Comparison of ENCODE assay signal across 9 mouse cellular contexts in the genomic region with DNA sequence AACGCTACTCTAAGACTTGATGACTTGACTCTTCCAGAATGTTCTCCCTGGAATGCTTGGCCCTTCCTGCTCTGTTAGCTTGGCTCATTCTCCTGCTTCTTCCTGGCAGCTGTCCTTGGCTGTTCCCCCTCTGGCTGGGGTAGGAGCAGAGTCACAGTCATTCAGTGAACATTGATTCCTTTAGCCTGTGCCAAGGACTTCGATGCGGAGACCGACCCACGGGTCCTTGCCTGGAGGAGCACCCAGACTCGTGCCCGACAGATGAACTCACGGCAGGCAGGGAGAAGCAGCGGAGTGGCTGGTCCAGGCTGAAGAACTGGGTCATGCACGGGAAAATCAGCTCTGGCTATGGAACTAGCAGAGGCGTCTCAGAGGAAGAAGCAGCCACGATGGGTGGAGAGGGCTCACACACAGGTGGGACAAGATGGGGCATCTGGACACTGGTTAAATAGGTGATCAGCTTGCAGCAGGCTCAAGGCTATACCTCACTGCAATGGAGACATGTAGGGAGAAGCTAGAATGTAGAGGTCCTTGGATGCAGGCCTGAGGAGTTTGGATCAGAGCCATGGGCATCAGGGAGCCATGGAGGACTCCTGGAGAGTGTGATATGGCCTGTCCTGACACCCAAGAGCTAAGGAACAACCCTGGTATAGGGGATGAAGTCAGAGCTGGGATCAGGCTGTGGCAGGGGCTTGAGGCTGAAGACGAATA. TPM values are rescaled to one million over a fixed set of nuclear protein-coding genes. Genes with fewer than 3 reads are reported as not detected.
DNase-seq lines count a peak whose midpoint lies in the region; TF ChIP-seq lines count a peak whose summit lies in the region.
"Had no signal": no experiment of that assay in that cellular context is flagged by ENCODE, and none has a peak within 500 bp of the region (broad histone marks: within the 10 kb centered on the region; RNA-seq: fewer than 3 reads in every experiment).

No protein-coding gene starts in this region.

- no peak for TF ChIP-seq POLR2A in lung, adult 2 months (IDR thresholded peaks at IDR 0.05; ENCODE audit: borderline replicate concordance, extremely low read depth, low read depth, low read length)
- TF ChIP-seq POLR2A in kidney, adult 2 months (IDR thresholded peaks at IDR 0.05; ENCODE audit: low read depth, low read length): no peak

- no peaks in the 10 kb centered on the region for H3K36me3 ChIP-seq in kidney, adult 2 months (ENCODE audit: control insufficient read depth, insufficient read depth, low read length)

- TF ChIP-seq CTCF in lung, adult 2 months (IDR thresholded peaks at IDR 0.05; ENCODE audit: insufficient read depth, low read length): no peak
- no peak for TF ChIP-seq CTCF in kidney, adult 2 months (conservative IDR thresholded peaks at IDR 0.05; ENCODE audit: insufficient read depth, insufficient read length, low read depth, low read length)

- no peaks in the 10 kb centered on the region for H3K4me1 ChIP-seq in lung, adult 2 months (ENCODE audit: control insufficient read depth, insufficient read depth, low read length)
- 0 out of 2 replicates have a peak, but pooled peaks cover 5% of the 10 kb centered on the region for H3K4me1 ChIP-seq in kidney, adult 2 months (ENCODE audit: control insufficient read depth, insufficient read depth, low read length)

- H3K27me3 ChIP-seq in kidney, adult 2 months (replicated peaks; ENCODE audit: control insufficient read depth, insufficient read depth, low read length): no peaks in the 10 kb centered on the region
- H3K27me3 ChIP-seq: Patski had no signal

- H3K27ac ChIP-seq in kidney, adult 2 months (ENCODE audit: insufficient read depth, low read depth, low read length): 0 out of 2 replicates have a peak overlapping the region, but pooled peaks have one; percentile 20

- no peak overlapping the region for H3K4me3 ChIP-seq in lung, adult 2 months (replicated peaks; ENCODE audit: extremely low read depth, low read depth, low read length)
- H3K4me3 ChIP-seq in kidney, adult 2 months (ENCODE audit: insufficient read depth, low read depth, low read length): no peak overlapping the region

- DNase-seq in lung, adult 18-20 months: peak; percentile 46 to 47
- no peak for DNase-seq in lung, adult 2 months
- DNase-seq in cerebellum, adult 11 months: peak; percentile 42
- DNase-seq in gastrocnemius, postnatal 10 days: peak; percentile 71
- DNase-seq in kidney, adult 2 months: peak; percentile 79
- peak; percentile 87 for DNase-seq in lung, postnatal 10 days
- DNase-seq in ovary, adult 18-20 months (ENCODE audit: low spot score): no peak
- no peak for DNase-seq in c-Kit-positive CD71-positive TER-119-positive erythroid progenitor cells, embryonic 14.5 days (ENCODE audit: low spot score)

- WGBS in lung, adult 2 months: 63% methylated on average over 13 of the region's 13 CpGs
- WGBS in kidney, adult 2 months: 47% methylated on average over 13 of the region's 13 CpGs

RNA-seq across cellular contexts. Expression of a gene that starts 53.8 kb away (rescaled TPM):
- polyA plus RNA-seq in lung, adult 2 months (2012; rRNA removed): 4.6 and 6.8 TPM in 2 replicates
- total RNA-seq in gastrocnemius, postnatal 10 days (2021): 1 to 10 TPM; 4.6 to 5.4 TPM
- polyA plus RNA-seq in kidney, adult 2 months (2012; rRNA removed): 10.4 and 19.3 TPM in 2 replicates

Comparison
In these comparisons a context has a peak if more than half of its experiments do, and no peak if none do; other contexts are left out.
1. DNase-seq: peak in lung, adult 18-20 months (2 of 2), cerebellum, adult 11 months (single experiment), gastrocnemius, postnatal 10 days (single experiment), kidney, adult 2 months (single experiment) and lung, postnatal 10 days (single experiment); none in lung, adult 2 months (single experiment), ovary, adult 18-20 months (single experiment) and c-Kit-positive CD71-positive TER-119-positive erythroid progenitor cells, embryonic 14.5 days (single experiment).